Mouse (Mus musculus) heart, embryonic 12.5 days (tissue): ENCODE measurements at regions not wholly inside any gene's neighbourhood (a gene's known extent, or its start where the extent isn't known, plus 50 kb on each side); places are given as distances from the start of the nearest gene placed in this dataset.
"Not testable (repeated sequence)": the region's sequence is repeated elsewhere in the genome, so short reads cannot be mapped to it uniquely, and the experiment has no call there.

Source experiments
- ATAC-seq: fragments of 200-750 bp; cut with Nextera tagmentation; 2 replicates; pipeline ENCODE4 v1.8.0; 2017; ENCODE audit warnings: moderate TSS enrichment, moderate library complexity; ENCODE audit not compliant: insufficient number of reproducible peaks, low FRiP score
- H3K27ac ChIP-seq: fragments of 300-500 bp; sonication (generic); 2 replicates; pipeline ENCODE4 v1.5.1; 2016; ENCODE audit warnings: mild to moderate bottlenecking, moderate library complexity; ENCODE audit not compliant: poor library complexity, severe bottlenecking
- H3K27me3 ChIP-seq: fragments of 300-500 bp; sonication (generic); replicated peaks from 2 replicates; pipeline ENCODE4 v1.6.1; 2016; ENCODE audit warnings: mild to moderate bottlenecking, moderate library complexity
- H3K36me3 ChIP-seq: fragments of 300-500 bp; sonication (generic); 2 replicates; pipeline ENCODE4 v1.6.1; 2016; ENCODE audit warnings: mild to moderate bottlenecking, moderate library complexity
- H3K4me1 ChIP-seq: fragments of 300-500 bp; sonication (generic); replicated peaks from 2 replicates; pipeline ENCODE4 v1.6.1; 2016; ENCODE audit warnings: mild to moderate bottlenecking
- H3K4me2 ChIP-seq: fragments of 300-500 bp; sonication (generic); 2 replicates; pipeline ENCODE4 v1.6.1; 2016; ENCODE audit warnings: mild to moderate bottlenecking, moderate library complexity
- H3K4me3 ChIP-seq: fragments of 300-500 bp; sonication (generic); 2 replicates; pipeline ENCODE4 v1.5.1; 2016; ENCODE audit warnings: mild to moderate bottlenecking
- H3K9ac ChIP-seq: fragments of 300-500 bp; sonication (generic); 2 replicates; pipeline ENCODE4 v1.6.1; 2016; ENCODE audit warnings: mild to moderate bottlenecking, moderate library complexity
- H3K9me3 ChIP-seq: fragments of 300-500 bp; sonication (generic); replicated peaks from 2 replicates; pipeline ENCODE4 v1.6.1; 2016; ENCODE audit warnings: mild to moderate bottlenecking, moderate library complexity
- whole genome bisulfite sequencing: fragments of 180-500 bp; shearing (Covaris S2); methylation state at CpG from one replicate; pipeline ENCODE4 v1.1.7; 2016; 5-methylcytosine and 5-hydroxymethylcytosine counted together

- Histone ChIP-seq H3K4me3 (no peak overlapping the region), H3K4me2 (no peak overlapping the region), H3K9me3 (no peaks in the 10 kb centered on the region), H3K9ac (no peak overlapping the region), H3K27ac (no peak overlapping the region), H3K27me3 (0 out of 2 replicates have a peak, but pooled peaks cover 3% of the 10 kb centered on the region), H3K36me3 (no peaks in the 10 kb centered on the region), H3K4me1 (no peaks in the 10 kb centered on the region; the same call in 1 of the 2 replicates)
- WGBS = 62% methylated on average over 7 of the region's 7 CpGs
- no peak for ATAC-seq
These were observed 169.2 kb upstream of the Kit start for GRCm38 (mm10) chr5:75405496-75405895.

- no peaks in the 10 kb centered on the region; the same call in 1 of the 2 replicates for H3K4me1 ChIP-seq
- no peak overlapping the region for H3K27ac ChIP-seq
- H3K27me3 ChIP-seq = 0 out of 2 replicates have a peak, but pooled peaks cover 3% of the 10 kb centered on the region
- no peak overlapping the region for H3K9ac ChIP-seq
- no peak overlapping the region for H3K4me2 ChIP-seq
- 83% methylated on average over 10 of the region's 10 CpGs for WGBS
- no peaks in the 10 kb centered on the region for H3K36me3 ChIP-seq
- no peak for ATAC-seq
- H3K9me3 ChIP-seq = no peaks in the 10 kb centered on the region
- H3K4me3 ChIP-seq = no peak overlapping the region
These were observed 167.0 kb upstream of the Kit start for GRCm38 (mm10) chr5:75407686-75408085.

- Histone ChIP-seq H3K9ac (no peak overlapping the region), H3K27ac (no peak overlapping the region), H3K27me3 (no peaks in the 10 kb centered on the region), H3K9me3 (no peaks in the 10 kb centered on the region), H3K4me1 (no peaks in the 10 kb centered on the region), H3K4me2 (no peak overlapping the region), H3K4me3 (no peak overlapping the region), H3K36me3 (no peaks in the 10 kb centered on the region)
- 86% methylated on average over 24 of the region's 24 CpGs for WGBS
- ATAC-seq = no peak
These were observed 164.2 kb upstream of the Kit start for GRCm38 (mm10) chr5:75410240-75411186.

- not testable (repeated sequence) for H3K27ac ChIP-seq, H3K9me3 ChIP-seq, H3K4me1 ChIP-seq, H3K9ac ChIP-seq, H3K27me3 ChIP-seq, ATAC-seq, H3K4me3 ChIP-seq, H3K4me2 ChIP-seq, H3K36me3 ChIP-seq
- WGBS = 75% methylated on average over 2 of the region's 2 CpGs
These were observed 155.4 kb upstream of the Kit start for GRCm38 (mm10) chr5:75419282-75419681.

- no peak for ATAC-seq
- Histone ChIP-seq H3K4me3 (no peak overlapping the region), H3K4me1 (no peaks in the 10 kb centered on the region), H3K27ac (no peak overlapping the region), H3K9ac (no peak overlapping the region), H3K9me3 (peaks cover 6% of the 10 kb centered on the region), H3K36me3 (no peaks in the 10 kb centered on the region), H3K4me2 (no peak overlapping the region), H3K27me3 (no peaks in the 10 kb centered on the region)
- WGBS = 65% methylated on average over 2 of the region's 2 CpGs
These were observed 141.8 kb upstream of the Kit start for GRCm38 (mm10) chr5:75432885-75433284.

- no peaks in the 10 kb centered on the region for H3K4me1 ChIP-seq
- H3K4me2 ChIP-seq = no peak overlapping the region
- no peak overlapping the region for H3K27ac ChIP-seq
- 77% methylated on average over 5 of the region's 5 CpGs for WGBS
- peaks cover 6% of the 10 kb centered on the region for H3K9me3 ChIP-seq
- no peaks in the 10 kb centered on the region for H3K27me3 ChIP-seq
- no peak overlapping the region for H3K9ac ChIP-seq
- H3K36me3 ChIP-seq = no peaks in the 10 kb centered on the region
- H3K4me3 ChIP-seq = no peak overlapping the region
- ATAC-seq = no peak
These were observed 136.8 kb upstream of the Kit start for GRCm38 (mm10) chr5:75437924-75438323.

GRCm38 (mm10) chr5:75444024-75444604 is 130.6 kb upstream of the Kit start:
- ATAC-seq = no peak
- 0 out of 2 replicates have a peak, but pooled peaks cover 4% of the 10 kb centered on the region for H3K27me3 ChIP-seq
- WGBS = 83% methylated on average over 3 of the region's 3 CpGs
- no peak overlapping the region for H3K4me2 ChIP-seq
- no peak overlapping the region for H3K9ac ChIP-seq
- H3K9me3 ChIP-seq = no peaks in the 10 kb centered on the region
- no peak overlapping the region for H3K4me3 ChIP-seq
- H3K4me1 ChIP-seq = no peaks in the 10 kb centered on the region
- no peak overlapping the region for H3K27ac ChIP-seq
- no peaks in the 10 kb centered on the region for H3K36me3 ChIP-seq

- ATAC-seq = no peak
- Histone ChIP-seq H3K4me2 (no peak overlapping the region), H3K9me3 (no peaks in the 10 kb centered on the region), H3K9ac (no peak overlapping the region), H3K27me3 (peaks cover 18% of the 10 kb centered on the region), H3K4me1 (peaks cover 10% of the 10 kb centered on the region; the same call in 1 of the 2 replicates), H3K36me3 (no peaks in the 10 kb centered on the region), H3K4me3 (no peak overlapping the region), H3K27ac (no peak overlapping the region)
- WGBS = 39% methylated on average over 1 of the region's 1 CpGs
These were observed 128.3 kb upstream of the Kit start for GRCm38 (mm10) chr5:75446386-75446785.

GRCm38 (mm10) chr5:75449913-75450525 is 124.7 kb upstream of the Kit start:
- 0 out of 2 replicates have a peak overlapping the region, but pooled peaks have one; percentile 11 for H3K4me3 ChIP-seq
- peak overlapping the region; percentile 50 for H3K4me2 ChIP-seq
- WGBS = 51% methylated on average over 21 of the region's 21 CpGs

GRCm38 (mm10) chr5:75450564-75450963 is 124.2 kb upstream of the Kit start:
- H3K4me1 ChIP-seq = peaks cover 15% of the 10 kb centered on the region
- H3K9ac ChIP-seq = no peak overlapping the region
- no peaks in the 10 kb centered on the region for H3K36me3 ChIP-seq
- H3K4me3 ChIP-seq = 0 out of 2 replicates have a peak overlapping the region, but pooled peaks have one; percentile 11
- WGBS = 34% methylated on average over 9 of the region's 9 CpGs
- no peaks in the 10 kb centered on the region for H3K9me3 ChIP-seq
- no peak for ATAC-seq
- no peak overlapping the region for H3K27ac ChIP-seq
- peaks cover 18% of the 10 kb centered on the region for H3K27me3 ChIP-seq
- peak overlapping the region; percentile 50 for H3K4me2 ChIP-seq

More at GRCm38 (mm10) chr5:75449913-75450525, 124.7 kb upstream of the Kit start:
- Histone ChIP-seq H3K9ac (no peak overlapping the region), H3K36me3 (no peaks in the 10 kb centered on the region), H3K4me1 (peaks cover 15% of the 10 kb centered on the region), H3K9me3 (no peaks in the 10 kb centered on the region), H3K27ac (no peak overlapping the region), H3K27me3 (peaks cover 18% of the 10 kb centered on the region)
- ATAC-seq = no peak

GRCm38 (mm10) chr5:75451081-75451480 is 123.6 kb upstream of the Kit start:
- Histone ChIP-seq H3K9ac (no peak overlapping the region), H3K4me2 (no peak overlapping the region), H3K9me3 (no peaks in the 10 kb centered on the region), H3K27ac (no peak overlapping the region), H3K27me3 (peaks cover 18% of the 10 kb centered on the region), H3K4me3 (no peak overlapping the region), H3K4me1 (peaks cover 15% of the 10 kb centered on the region), H3K36me3 (no peaks in the 10 kb centered on the region)
- ATAC-seq = no peak
- WGBS = 36% methylated on average over 5 of the region's 5 CpGs
